Mouse (Mus musculus): Measurements from ENCODE around the gene AY074887. TPM values are rescaled to one million over a fixed set of nuclear protein-coding genes. Genes with fewer than 3 reads are reported as not detected.

Gene AY074887
- 0.29 and 0.34 TPM in 2 replicates for polyA plus RNA-seq (2015; fragmentation: Nextera tagmentation; extraction: Ambion mirVana)

DNA sequence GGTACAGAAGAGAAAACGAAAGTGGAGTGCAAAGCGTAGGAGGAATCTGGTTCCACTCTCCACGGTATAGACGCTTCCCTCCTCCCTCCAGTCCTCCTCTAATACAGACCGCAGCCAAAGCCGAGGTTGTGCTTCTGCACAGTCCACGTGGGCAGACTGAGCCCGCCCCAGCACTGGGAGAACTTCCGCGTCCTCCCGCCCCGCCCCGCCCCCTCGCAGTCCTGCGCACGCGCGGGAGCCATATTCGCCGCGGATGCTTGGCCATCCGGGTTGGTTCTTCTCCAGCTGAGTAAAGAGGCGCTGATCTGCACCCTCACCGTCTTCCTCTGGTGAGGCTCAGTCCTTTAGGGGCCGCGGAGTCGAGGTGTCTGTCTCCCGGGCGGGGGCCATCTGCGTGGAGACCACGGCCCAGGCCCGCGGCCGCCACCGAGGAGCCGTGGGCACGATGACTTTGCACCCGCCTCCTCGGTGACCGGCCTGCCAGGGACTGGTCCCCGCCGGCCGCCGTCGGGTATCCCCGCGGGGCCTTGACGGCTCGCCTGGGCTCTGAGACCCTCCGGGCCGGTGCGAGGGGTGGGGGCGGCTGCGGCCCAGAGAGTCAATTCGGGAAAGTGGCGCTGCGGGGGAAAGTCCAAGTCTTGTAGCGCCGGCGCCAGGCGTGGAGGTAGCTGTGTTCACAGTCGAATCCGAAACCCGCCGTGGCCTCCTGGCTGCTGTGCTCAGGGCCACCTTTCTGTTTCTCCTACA, at the start of gene AY074887, which contains the start of gene Psma4:
TSS of gene AY074887 (minus strand) at position 424 of the 747 bp plus-strand sequence.
TSS of gene Psma4 (plus strand) at position 216 of the 747 bp plus-strand sequence.

GRCm38 (mm10) chr9:54980674-54981073, 29.9 kb upstream of the AY074887 start, which contains the start of gene Chrna5:
Gene Chrna5, plus strand, starts transcription at chr9:54980880.

GRCm38 (mm10) chr9:54917010-54917677, 33.7 kb downstream of the AY074887 start, which contains the start of gene Hykk:
Gene Hykk, plus strand, starts transcription at chr9:54917283.

Other genes starting within 250 kb of the AY074887 start
- gene Wdr61, start 216.5 kb downstream of the AY074887 start, polyA plus RNA-seq (2015; fragmentation: Nextera tagmentation; extraction: Ambion mirVana), result 129 and 130 TPM in 2 replicates
- 0.43 TPM in 1 of 2 replicates, not detected in the other for gene Crabp1, start 186.2 kb downstream of the AY074887 start, polyA plus RNA-seq (2015; fragmentation: Nextera tagmentation; extraction: Ambion mirVana)
- 10.2 and 12.9 TPM in 2 replicates for gene Ireb2, start 87.2 kb downstream of the AY074887 start, polyA plus RNA-seq (2015; fragmentation: Nextera tagmentation; extraction: Ambion mirVana)
- gene Hykk, start 33.7 kb downstream of the AY074887 start, polyA plus RNA-seq (2015; fragmentation: Nextera tagmentation; extraction: Ambion mirVana), result 1.3 and 1.5 TPM in 2 replicates
- gene Psma4, start 208 bp downstream of the AY074887 start, polyA plus RNA-seq (2015; fragmentation: Nextera tagmentation; extraction: Ambion mirVana), result 189 and 200 TPM in 2 replicates
- gene Chrna5, start 29.9 kb upstream of the AY074887 start, polyA plus RNA-seq (2015; fragmentation: Nextera tagmentation; extraction: Ambion mirVana), result 0.11 TPM in 1 of 2 replicates, not detected in the other
- 0.08 TPM in 1 of 2 replicates, not detected in the other for gene Chrna3, start 75.6 kb upstream of the AY074887 start, polyA plus RNA-seq (2015; fragmentation: Nextera tagmentation; extraction: Ambion mirVana)
- 0.04 TPM in 1 of 2 replicates, not detected in the other for gene Chrnb4, start 97.8 kb upstream of the AY074887 start, polyA plus RNA-seq (2015; fragmentation: Nextera tagmentation; extraction: Ambion mirVana)
- gene Ube2q2, start 197.9 kb upstream of the AY074887 start, polyA plus RNA-seq (2015; fragmentation: Nextera tagmentation; extraction: Ambion mirVana), result 25.7 and 29.9 TPM in 2 replicates